13 mouse cellular contexts compared by ENCODE assay signal in genomic region chrX:52052011-52052410, GRCm38 (mm10).
A peak's percentile ranks its signal among the peaks of the same experiment; 100 is the strongest.
DNase-seq lines count a peak whose midpoint lies in the region; ATAC-seq and TF ChIP-seq lines count a peak whose summit lies in the region.
"Had no signal": no experiment of that assay in that cellular context is flagged by ENCODE, and none has a peak within 500 bp of the region (broad histone marks: within the 10 kb centered on the region; RNA-seq: fewer than 3 reads in every experiment).

No protein-coding gene starts in this region.

- H3K36me3 ChIP-seq in hindbrain, postnatal 0 days (ENCODE audit: insufficient read depth, low read length): no peaks in the 10 kb centered on the region
- H3K36me3 ChIP-seq in hindbrain, embryonic 10.5 days: no peaks in the 10 kb centered on the region; the same call in 1 of the 2 replicates
- no peaks in the 10 kb centered on the region for H3K36me3 ChIP-seq in lung, embryonic 16.5 days (ENCODE audit: control insufficient read depth, insufficient read depth, low read length)
- H3K36me3 ChIP-seq in midbrain, embryonic 15.5 days (replicated peaks): no peaks in the 10 kb centered on the region
- H3K36me3 ChIP-seq: forebrain, embryonic 12.5 days; limb, embryonic 15.5 days; midbrain, embryonic 12.5 days; neural tube, embryonic 15.5 days had no signal

- no peak for TF ChIP-seq CTCF in hindbrain, postnatal 0 days (IDR thresholded peaks at IDR 0.05; ENCODE audit: low read depth)
- no peak for TF ChIP-seq CTCF in brain, embryonic 14.5 days (IDR thresholded peaks at IDR 0.05; ENCODE audit: borderline replicate concordance, extremely low read depth, insufficient read depth, insufficient read length)

- no peak for TF ChIP-seq POLR2A in brain, embryonic 14.5 days (IDR thresholded peaks at IDR 0.05; ENCODE audit: borderline replicate concordance, extremely low read depth, insufficient read depth, insufficient read length, poor library complexity, severe bottlenecking)

- no peak overlapping the region for H3K4me3 ChIP-seq in hindbrain, postnatal 0 days (ENCODE audit: low read length)
- no peak overlapping the region for H3K4me3 ChIP-seq in hindbrain, embryonic 10.5 days
- no peak overlapping the region for H3K4me3 ChIP-seq in lung, embryonic 16.5 days (ENCODE audit: low read length)
- no peak overlapping the region for H3K4me3 ChIP-seq in midbrain, embryonic 15.5 days
- H3K4me3 ChIP-seq: forebrain, embryonic 12.5 days; heart, adult 2 months; limb, embryonic 15.5 days; midbrain, embryonic 12.5 days; neural tube, embryonic 15.5 days had no signal

- peak; percentile 46 for DNase-seq in hindbrain, postnatal 0 days (ENCODE audit: low spot score)
- no peak for DNase-seq in hindbrain, embryonic 10.5 days (ENCODE audit: low spot score)
- DNase-seq in adrenal gland, adult 2 months: peak; percentile 66
- peak; percentile 43 for DNase-seq in brain, embryonic 14.5 days (ENCODE audit: low read depth)
- DNase-seq in spleen, postnatal 36 days (ENCODE audit: low spot score in 2 of 2): no peak
- DNase-seq: cerebellum, adult 2 months had no signal

- no peaks in the 10 kb centered on the region for H3K4me1 ChIP-seq in hindbrain, postnatal 0 days (ENCODE audit: insufficient read depth, low read length)
- H3K4me1 ChIP-seq in hindbrain, embryonic 10.5 days (replicated peaks): no peaks in the 10 kb centered on the region
- H3K4me1 ChIP-seq in lung, embryonic 16.5 days (replicated peaks; ENCODE audit: control insufficient read depth, insufficient read depth, low read length): peaks cover 6% of the 10 kb centered on the region; the same call in 1 of the 2 replicates
- no peaks in the 10 kb centered on the region for H3K4me1 ChIP-seq in midbrain, embryonic 15.5 days
- H3K4me1 ChIP-seq: forebrain, embryonic 12.5 days; limb, embryonic 15.5 days; midbrain, embryonic 12.5 days; neural tube, embryonic 15.5 days had no signal

- no peak overlapping the region for H3K27ac ChIP-seq in hindbrain, postnatal 0 days
- H3K27ac ChIP-seq in hindbrain, embryonic 10.5 days: no peak overlapping the region
- H3K27ac ChIP-seq in lung, embryonic 16.5 days (ENCODE audit: low read length): no peak overlapping the region
- H3K27ac ChIP-seq in midbrain, embryonic 15.5 days: no peak overlapping the region
- H3K27ac ChIP-seq: forebrain, embryonic 12.5 days; heart, adult 2 months; midbrain, embryonic 12.5 days; neural tube, embryonic 15.5 days had no signal

- no peaks in the 10 kb centered on the region for H3K9me3 ChIP-seq in hindbrain, postnatal 0 days (ENCODE audit: low read length)
- H3K9me3 ChIP-seq in hindbrain, embryonic 10.5 days: no peaks in the 10 kb centered on the region
- no peaks in the 10 kb centered on the region for H3K9me3 ChIP-seq in lung, embryonic 16.5 days (ENCODE audit: control insufficient read depth, low read length)
- no peaks in the 10 kb centered on the region for H3K9me3 ChIP-seq in midbrain, embryonic 15.5 days
- H3K9me3 ChIP-seq: forebrain, embryonic 12.5 days; limb, embryonic 15.5 days; midbrain, embryonic 12.5 days; neural tube, embryonic 15.5 days had no signal

- no peak overlapping the region for H3K4me2 ChIP-seq in hindbrain, postnatal 0 days (ENCODE audit: low read depth, low read length)
- no peak overlapping the region for H3K4me2 ChIP-seq in lung, embryonic 16.5 days (ENCODE audit: low read depth, low read length)
- no peak overlapping the region for H3K4me2 ChIP-seq in midbrain, embryonic 15.5 days
- H3K4me2 ChIP-seq: forebrain, embryonic 12.5 days; limb, embryonic 15.5 days; midbrain, embryonic 12.5 days; neural tube, embryonic 15.5 days had no signal

- no peaks in the 10 kb centered on the region for H3K27me3 ChIP-seq in hindbrain, postnatal 0 days (ENCODE audit: insufficient read depth, low read length)
- H3K27me3 ChIP-seq in hindbrain, embryonic 10.5 days (ENCODE audit: insufficient read depth, poor library complexity, severe bottlenecking): no peaks in the 10 kb centered on the region
- no peaks in the 10 kb centered on the region for H3K27me3 ChIP-seq in lung, embryonic 16.5 days (ENCODE audit: control insufficient read depth, insufficient read depth, low read depth, low read length)
- H3K27me3 ChIP-seq in midbrain, embryonic 15.5 days (replicated peaks): no peaks in the 10 kb centered on the region
- H3K27me3 ChIP-seq: forebrain, embryonic 12.5 days; limb, embryonic 15.5 days; midbrain, embryonic 12.5 days; neural tube, embryonic 15.5 days had no signal

- ATAC-seq in hindbrain, postnatal 0 days: no peak
- peak; percentile 62; the same call in 1 of the 2 replicates for ATAC-seq in lung, embryonic 16.5 days (ENCODE audit: low read depth)
- no peak for ATAC-seq in midbrain, embryonic 15.5 days (replicated peaks)

- 44% methylated on average over 5 of the region's 5 CpGs for WGBS in hindbrain, postnatal 0 days
- 60% methylated on average over 5 of the region's 5 CpGs for WGBS in hindbrain, embryonic 10.5 days
- 25% methylated on average over 5 of the region's 5 CpGs for WGBS in lung, embryonic 16.5 days
- 54% methylated on average over 5 of the region's 5 CpGs for WGBS in midbrain, embryonic 15.5 days

- no peak overlapping the region for H3K9ac ChIP-seq in hindbrain, postnatal 0 days (replicated peaks; ENCODE audit: low read length)
- no peak overlapping the region for H3K9ac ChIP-seq in lung, embryonic 16.5 days (ENCODE audit: low read length)
- no peak overlapping the region for H3K9ac ChIP-seq in midbrain, embryonic 15.5 days
- H3K9ac ChIP-seq: forebrain, embryonic 12.5 days; limb, embryonic 15.5 days; midbrain, embryonic 12.5 days; neural tube, embryonic 15.5 days had no signal

Comparison
In these comparisons a context has a peak if more than half of its experiments do, and no peak if none do; other contexts are left out.
1. DNase-seq: peak in hindbrain, postnatal 0 days (single experiment), adrenal gland, adult 2 months (single experiment) and brain, embryonic 14.5 days (single experiment); none in hindbrain, embryonic 10.5 days (single experiment) and spleen, postnatal 36 days (0 of 2).